In genomic region chr11:55098189-55098915, GRCm38 (mm10) we compare ENCODE assay signal across 8 mouse cellular contexts. TPM values are rescaled to one million over a fixed set of nuclear protein-coding genes. Genes with fewer than 3 reads are reported as not detected.
DNase-seq lines count a peak whose midpoint lies in the region; ATAC-seq and TF ChIP-seq lines count a peak whose summit lies in the region.

No protein-coding gene starts in this region.

- no peaks in the 10 kb centered on the region for H3K27me3 ChIP-seq in heart, embryonic 12.5 days (replicated peaks)
- H3K27me3 ChIP-seq in ES-Bruce4 (ENCODE audit: control insufficient read depth, insufficient read depth, low read length, poor library complexity, severe bottlenecking): no peaks in the 10 kb centered on the region
- no peaks in the 10 kb centered on the region for H3K27me3 ChIP-seq in heart, postnatal 0 days (ENCODE audit: control insufficient read depth, insufficient read depth, low read length)
- peaks cover 11% of the 10 kb centered on the region; the same call in 1 of the 2 replicates for H3K27me3 ChIP-seq in midbrain, embryonic 10.5 days (ENCODE audit: low read depth, poor library complexity, severe bottlenecking)

- no peak for TF ChIP-seq EP300 in ES-Bruce4 (IDR thresholded peaks at IDR 0.05; ENCODE audit: insufficient read depth, low read depth, low read length)
- TF ChIP-seq EP300 in heart, postnatal 0 days (IDR thresholded peaks at IDR 0.05; ENCODE audit: low read depth): no peak

- H3K9ac ChIP-seq in heart, embryonic 12.5 days: peak overlapping the region; percentile 86
- peak overlapping the region; percentile 50 for H3K9ac ChIP-seq in ES-Bruce4 (ENCODE audit: low read depth, poor library complexity, severe bottlenecking)
- peak overlapping the region; percentile 49 for H3K9ac ChIP-seq in heart, postnatal 0 days (replicated peaks; ENCODE audit: low read depth, low read length)

- DNase-seq in heart, postnatal 4 days: no peak
- no peak for DNase-seq in heart, postnatal 0 days (ENCODE audit: low spot score)
- no peak for DNase-seq in midbrain, embryonic 10.5 days (ENCODE audit: low spot score)
- DNase-seq in urinary bladder, postnatal 4 days (ENCODE audit: low spot score in 2 of 2): no peak
- DNase-seq in T-cell, adult 2 months (ENCODE audit: low spot score): no peak
- no peak for DNase-seq in gastrocnemius, postnatal 25 days

- H3K36me3 ChIP-seq in heart, embryonic 12.5 days: no peaks in the 10 kb centered on the region
- no peaks in the 10 kb centered on the region for H3K36me3 ChIP-seq in ES-Bruce4 (ENCODE audit: control insufficient read depth, insufficient read depth, low read length, poor library complexity, severe bottlenecking)
- H3K36me3 ChIP-seq in heart, postnatal 0 days (replicated peaks; ENCODE audit: control insufficient read depth, insufficient read depth, low read length): peaks cover 3% of the 10 kb centered on the region; the same call in 1 of the 2 replicates
- no peaks in the 10 kb centered on the region for H3K36me3 ChIP-seq in midbrain, embryonic 10.5 days

- TF ChIP-seq POLR2A in ES-Bruce4 (IDR thresholded peaks at IDR 0.05; ENCODE audit: insufficient read depth, low read length): no peak

- H3K4me3 ChIP-seq in heart, embryonic 12.5 days: peak overlapping the region; percentile 75
- H3K4me3 ChIP-seq in ES-Bruce4 (ENCODE audit: low read depth, low read length): peak overlapping the region; percentile 83
- peak overlapping the region; percentile 56 for H3K4me3 ChIP-seq in heart, postnatal 0 days (ENCODE audit: low read depth, low read length)
- peak overlapping the region; percentile 70 for H3K4me3 ChIP-seq in midbrain, embryonic 10.5 days

- no peaks in the 10 kb centered on the region for H3K9me3 ChIP-seq in heart, embryonic 12.5 days (replicated peaks)
- no peaks in the 10 kb centered on the region for H3K9me3 ChIP-seq in ES-Bruce4 (replicated peaks; ENCODE audit: control insufficient read depth, insufficient read depth, low read length, poor library complexity, severe bottlenecking)
- H3K9me3 ChIP-seq in heart, postnatal 0 days (replicated peaks; ENCODE audit: control insufficient read depth, low read length): no peaks in the 10 kb centered on the region
- H3K9me3 ChIP-seq in midbrain, embryonic 10.5 days (replicated peaks): no peaks in the 10 kb centered on the region

- peaks cover 4% of the 10 kb centered on the region; the same call in 1 of the 2 replicates for H3K4me1 ChIP-seq in heart, embryonic 12.5 days (replicated peaks)
- H3K4me1 ChIP-seq in ES-Bruce4 (ENCODE audit: control insufficient read depth, insufficient read depth, low read length): peaks cover 3% of the 10 kb centered on the region
- 0 out of 2 replicates have a peak, but pooled peaks cover 4% of the 10 kb centered on the region for H3K4me1 ChIP-seq in heart, postnatal 0 days (ENCODE audit: control insufficient read depth, insufficient read depth)
- peaks cover 29% of the 10 kb centered on the region for H3K4me1 ChIP-seq in midbrain, embryonic 10.5 days

- 15% methylated on average over 24 of the region's 24 CpGs for WGBS in heart, embryonic 12.5 days
- WGBS in heart, postnatal 0 days: 11% methylated on average over 24 of the region's 24 CpGs
- 14% methylated on average over 24 of the region's 24 CpGs for WGBS in midbrain, embryonic 10.5 days

- TF ChIP-seq CTCF in ES-Bruce4 (IDR thresholded peaks at IDR 0.05; ENCODE audit: low read depth, low read length): no peak
- TF ChIP-seq CTCF in heart, postnatal 0 days (IDR thresholded peaks at IDR 0.05; ENCODE audit: low read depth): no peak

- H3K27ac ChIP-seq in heart, embryonic 12.5 days (ENCODE audit: poor library complexity, severe bottlenecking): peak overlapping the region; percentile 65
- no peak overlapping the region for H3K27ac ChIP-seq in ES-Bruce4 (ENCODE audit: insufficient read depth, low read length)
- peak overlapping the region; percentile 64 for H3K27ac ChIP-seq in heart, postnatal 0 days (ENCODE audit: low read depth)
- peak overlapping the region; percentile 83 for H3K27ac ChIP-seq in midbrain, embryonic 10.5 days (replicated peaks)

- peak; percentile 56; the same call in 1 of the 2 replicates for ATAC-seq in heart, embryonic 12.5 days (ENCODE audit: insufficient number of reproducible peaks, low FRiP score)
- ATAC-seq in heart, postnatal 0 days (ENCODE audit: insufficient read depth, low read depth): no peak; the same call in 1 of the 2 replicates

- peak overlapping the region; percentile 86 for H3K4me2 ChIP-seq in heart, embryonic 12.5 days
- H3K4me2 ChIP-seq in heart, postnatal 0 days (ENCODE audit: low read depth, low read length): peak overlapping the region; percentile 72

RNA-seq across cellular contexts. Expression of gene Gm2a, which starts 0.4 kb away (rescaled TPM):
- 49.4 and 49.9 TPM in 2 replicates for polyA plus RNA-seq in heart, embryonic 12.5 days (2016; fragmentation: Nextera tagmentation; extraction: Ambion mirVana)
- 10 to 100 TPM; 12.4 to 13.1 TPM for total RNA-seq in heart, postnatal 4 days (2021)
- 24.7 and 24.9 TPM in 2 replicates for polyA plus RNA-seq in ES-Bruce4 (2011; ENCODE audit: insufficient read depth, insufficient read length, low read depth, missing spikeins)
- total RNA-seq in heart, postnatal 0 days (2014; rRNA removed; ENCODE audit: low replicate concordance): 17.2 and 23.9 TPM in 2 replicates
- polyA plus RNA-seq in heart, postnatal 0 days (2015; fragmentation: Nextera tagmentation; extraction: Ambion mirVana): 26.9 and 27.2 TPM in 2 replicates
- polyA plus RNA-seq in midbrain, embryonic 10.5 days (2016; fragmentation: Nextera tagmentation; extraction: Ambion mirVana): 9.3 and 11.9 TPM in 2 replicates
- 1 to 10 TPM; 5.4 to 8.7 TPM for total RNA-seq in gastrocnemius, postnatal 25 days (2021)

RNA-seq across cellular contexts. Expression of gene Ccdc69, which starts 20.4 kb away (rescaled TPM):
- polyA plus RNA-seq in heart, embryonic 12.5 days (2016; fragmentation: Nextera tagmentation; extraction: Ambion mirVana): 17.5 and 19.0 TPM in 2 replicates
- 10 to 100 TPM in 1 of 2 experiments, 1 to 10 TPM in 1; 9.2 to 12.2 TPM for total RNA-seq in heart, postnatal 4 days (2021)
- polyA plus RNA-seq in ES-Bruce4 (2011; ENCODE audit: insufficient read depth, insufficient read length, low read depth, missing spikeins): not detected in 2 replicates
- total RNA-seq in heart, postnatal 0 days (2014; rRNA removed; ENCODE audit: low replicate concordance): 17.6 and 22.2 TPM in 2 replicates
- 22.0 and 22.3 TPM in 2 replicates for polyA plus RNA-seq in heart, postnatal 0 days (2015; fragmentation: Nextera tagmentation; extraction: Ambion mirVana)
- polyA plus RNA-seq in midbrain, embryonic 10.5 days (2016; fragmentation: Nextera tagmentation; extraction: Ambion mirVana): 0.34 and 0.39 TPM in 2 replicates
- total RNA-seq in gastrocnemius, postnatal 25 days (2021): 1 to 10 TPM; 5.9 to 6.2 TPM

RNA-seq across cellular contexts. Expression of gene Slc36a3, which starts 53.2 kb away (rescaled TPM):
- polyA plus RNA-seq in heart, embryonic 12.5 days (2016; fragmentation: Nextera tagmentation; extraction: Ambion mirVana): not detected in 2 replicates
- total RNA-seq in heart, postnatal 4 days (2021): not detected
- not detected in 2 replicates for polyA plus RNA-seq in ES-Bruce4 (2011; ENCODE audit: insufficient read depth, insufficient read length, low read depth, missing spikeins)
- not detected in 2 replicates for total RNA-seq in heart, postnatal 0 days (2014; rRNA removed; ENCODE audit: low replicate concordance)
- polyA plus RNA-seq in heart, postnatal 0 days (2015; fragmentation: Nextera tagmentation; extraction: Ambion mirVana): not detected in 2 replicates
- not detected in 2 replicates for polyA plus RNA-seq in midbrain, embryonic 10.5 days (2016; fragmentation: Nextera tagmentation; extraction: Ambion mirVana)
- total RNA-seq in gastrocnemius, postnatal 25 days (2021): not detected

Comparison
In these comparisons a context has a peak if more than half of its experiments do, and no peak if none do; other contexts are left out.
1. RNA of gene Ccdc69, which starts 20.4 kb away (polyA plus RNA-seq): 22.0 to 22.3 TPM in heart, postnatal 0 days and 17.5 to 19.0 TPM in heart, embryonic 12.5 days; 0.34 to 0.39 TPM in midbrain, embryonic 10.5 days and not detected in ES-Bruce4; every median in the first group is over 10 times any median in the second.
2. Peak in every context shown above with its lines, with median percentiles within 50 percentile points of each other: H3K4me3 ChIP-seq and H3K9ac ChIP-seq.